Mouse (Mus musculus): ENCODE results near the gene Safb2.
A peak's percentile ranks its signal among the peaks of the same experiment; 100 is the strongest.

The Safb2 gene

GRCm38 (mm10) chr17:56609452-56610171, 25.2 kb upstream of the Safb2 start, which contains the start of gene 2410015M20Rik:
2410015M20Rik (minus strand) TSS chr17:56609771.
- peak; percentile 90 to 93 for DNase-seq

DNA sequence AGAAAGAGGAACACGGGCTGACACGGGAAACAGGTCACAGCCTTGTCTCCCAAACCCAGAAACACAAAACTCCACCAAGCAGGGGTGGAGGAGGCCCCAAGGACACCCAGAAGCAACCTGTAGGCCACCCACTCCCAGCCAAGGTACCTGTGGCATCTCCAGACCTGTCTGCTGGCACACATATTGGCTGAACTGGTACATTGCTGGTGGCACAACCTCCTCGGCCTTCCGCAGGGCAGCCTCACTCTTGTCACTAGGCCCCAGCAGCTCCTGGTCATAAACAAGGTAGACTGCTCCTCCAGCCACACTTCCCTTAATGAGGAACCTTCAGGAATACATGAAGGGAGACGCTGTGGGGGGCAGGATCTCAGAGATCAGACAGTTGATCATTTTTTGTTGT, 24.3 kb upstream of the Safb2 start:
- DNase-seq: no peak

DNA sequence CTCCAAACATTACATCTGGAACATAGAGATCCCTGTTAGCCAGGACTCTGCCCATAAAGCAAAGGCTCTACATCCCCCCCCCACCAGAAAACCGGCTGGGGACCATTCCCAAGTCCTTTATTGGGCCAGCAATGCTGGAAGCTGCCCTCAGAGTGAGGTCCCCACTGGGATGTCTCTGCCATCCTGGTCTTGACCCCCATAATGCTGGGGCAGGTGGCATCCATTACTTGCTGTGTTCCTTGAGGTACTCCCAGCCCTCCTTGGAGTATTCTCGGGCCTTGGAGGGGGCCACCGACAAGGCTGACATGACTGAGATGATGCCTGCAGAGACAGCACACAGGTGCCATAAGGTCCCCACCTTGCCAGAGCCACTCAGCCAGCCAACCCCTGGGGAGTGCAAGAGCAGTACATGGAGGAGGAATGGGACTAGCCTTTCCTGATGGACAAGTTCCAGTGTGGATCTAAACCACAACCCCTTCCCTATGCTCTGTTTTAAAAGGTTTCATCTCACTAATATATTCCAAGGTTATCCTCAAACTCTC, 23.2 kb upstream of the Safb2 start:
- DNase-seq: no peak

DNA sequence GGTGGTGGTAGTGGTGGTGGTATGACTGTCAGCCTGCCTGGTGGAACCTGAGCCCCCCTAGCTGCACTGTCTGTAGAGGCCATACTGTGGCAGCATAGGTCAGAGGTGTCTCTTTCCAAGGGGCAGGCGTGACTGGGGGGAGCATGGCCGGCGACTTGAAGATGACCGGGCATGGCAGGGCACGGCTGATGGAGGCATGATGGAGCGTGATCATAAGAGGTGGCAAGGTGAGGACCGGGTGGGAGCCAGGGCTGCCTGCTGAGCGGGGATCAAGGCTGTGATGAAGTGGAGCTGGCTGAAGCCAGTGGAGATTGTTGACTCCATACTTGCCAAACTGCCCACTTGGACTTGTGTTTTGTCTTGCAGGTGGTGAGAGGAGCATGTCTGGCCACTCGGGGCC, 21.0 kb upstream of the Safb2 start:
- DNase-seq: no peak

DNA sequence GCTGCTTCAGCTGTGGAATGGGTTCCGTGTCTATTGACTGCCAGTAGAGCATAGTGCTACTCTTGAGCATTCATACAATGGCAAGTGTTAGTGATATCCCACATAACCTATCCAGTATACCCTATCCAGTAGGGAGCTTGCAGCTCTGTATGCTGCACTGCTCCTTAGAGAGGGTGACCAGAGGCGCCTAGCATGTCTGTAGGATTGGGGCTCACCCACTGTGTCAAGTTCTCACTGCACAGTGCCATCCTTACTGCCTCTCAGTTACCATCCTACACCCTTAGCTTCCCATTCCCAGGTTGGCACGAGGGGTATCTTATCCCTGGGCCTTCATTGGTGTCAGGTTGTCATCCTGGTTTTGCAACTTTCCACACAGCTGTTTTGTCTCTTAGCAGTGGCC, 20.0 kb upstream of the Safb2 start:
- DNase-seq: no peak

- DNase-seq: no peak
Measured at GRCm38 (mm10) chr17:56604070-56604380, 19.6 kb upstream of the Safb2 start.

DNA sequence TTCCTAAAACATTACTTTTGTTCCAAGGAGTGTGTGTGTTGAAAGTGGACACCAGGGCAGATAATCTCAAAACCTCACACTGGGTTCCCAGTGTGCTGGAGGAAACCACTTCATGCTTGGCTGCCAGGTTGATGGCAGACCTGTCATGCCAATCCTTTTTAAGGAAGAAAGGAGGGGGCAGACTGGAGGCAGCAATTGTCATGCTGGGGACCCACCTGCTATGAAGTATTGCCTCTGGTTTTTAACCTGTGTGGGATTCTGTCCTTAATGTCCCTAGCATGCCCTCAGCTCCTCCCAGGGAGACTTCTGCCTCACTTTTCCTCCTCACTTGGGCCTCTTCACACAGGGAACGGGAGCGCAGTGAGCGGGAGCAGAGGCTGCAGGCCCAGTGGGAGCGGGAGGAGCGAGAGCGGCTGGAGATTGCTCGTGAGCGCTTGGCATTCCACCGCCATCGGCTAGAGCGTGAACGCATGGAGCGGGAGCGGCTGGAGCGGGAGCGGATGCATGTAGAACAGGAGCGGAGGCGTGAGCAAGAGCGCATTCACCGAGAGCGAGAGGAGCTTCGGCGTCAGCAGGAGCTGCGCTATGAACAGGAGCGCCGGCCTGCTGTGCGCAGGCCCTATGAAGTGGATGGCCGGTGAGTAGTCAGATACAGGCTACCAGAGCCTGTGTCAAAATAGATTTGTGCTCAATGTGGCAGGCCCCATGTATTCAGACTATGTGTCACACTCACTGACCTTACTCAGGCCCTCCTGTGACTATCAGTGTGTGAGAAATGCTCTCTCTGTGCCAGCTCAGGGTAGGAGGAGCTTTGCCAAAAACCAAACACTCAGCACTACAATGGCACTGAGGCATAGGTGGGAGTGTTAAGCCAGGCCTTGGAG, 19.0 kb upstream of the Safb2 start:
- no peak for DNase-seq

- DNase-seq: no peak
Measured at GRCm38 (mm10) chr17:56593527-56594271, 9.3 kb upstream of the Safb2 start.

DNA sequence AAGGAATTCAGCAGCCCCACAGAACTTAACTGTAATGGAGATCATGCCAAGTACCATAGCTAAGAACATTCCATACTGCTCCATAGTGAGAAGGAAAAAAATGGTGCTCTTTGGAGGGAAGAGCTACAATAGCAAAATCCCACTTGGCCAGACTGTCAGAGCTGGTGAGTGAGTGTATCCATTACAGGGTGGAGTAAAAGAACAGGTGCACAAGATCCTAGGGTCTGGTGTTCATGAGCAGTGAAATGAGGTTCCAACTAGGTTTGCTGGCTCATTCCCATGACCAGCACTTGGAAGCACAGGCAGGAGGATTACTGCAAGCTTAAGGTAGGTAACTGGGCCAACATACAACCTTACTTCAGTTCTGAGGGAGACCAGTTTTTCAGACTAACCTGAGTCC, 8.2 kb upstream of the Safb2 start:
- no peak for DNase-seq

DNA sequence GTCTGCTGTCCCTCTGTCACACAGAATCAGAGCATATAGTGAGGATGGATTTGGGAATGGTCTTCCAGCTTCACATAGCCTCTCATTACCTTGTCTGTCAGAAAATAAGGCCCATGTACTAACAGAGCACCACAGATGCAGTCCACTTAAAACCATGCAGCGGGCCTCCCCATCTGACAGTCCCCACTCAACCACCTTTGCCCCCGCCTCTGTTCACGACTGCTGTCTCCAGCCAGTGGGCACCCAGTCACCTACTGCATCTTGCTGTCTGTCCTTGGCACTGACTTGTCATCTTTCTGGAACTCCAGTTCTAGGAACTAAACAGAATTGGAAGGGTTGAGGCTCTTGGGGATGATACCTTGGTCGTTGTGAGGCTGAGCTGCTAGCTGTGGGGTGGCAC, 4.5 kb upstream of the Safb2 start:
- DNase-seq: no peak

DNA sequence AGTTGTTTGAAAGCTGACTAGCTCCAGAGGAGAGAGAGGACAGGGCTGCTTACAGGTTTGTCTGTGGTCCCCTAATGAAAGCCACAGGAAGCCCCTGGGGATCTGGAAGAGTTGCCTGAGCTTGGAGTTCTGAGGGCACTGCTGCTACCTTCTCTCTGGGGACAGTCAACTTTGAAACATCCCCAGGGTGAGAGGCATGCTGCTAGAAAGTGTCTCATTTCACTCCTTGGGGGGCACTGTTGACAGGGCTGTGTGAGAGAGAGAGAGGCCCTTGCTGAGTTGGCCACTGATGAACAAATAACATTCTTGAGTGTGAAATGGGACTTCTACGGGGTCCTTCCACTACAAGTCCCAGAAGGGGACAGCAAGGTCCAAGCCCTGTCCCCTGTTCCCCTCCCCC, 3.4 kb upstream of the Safb2 start:
- DNase-seq: no peak

- DNase-seq: peak; percentile 75 to 77
Measured at GRCm38 (mm10) chr17:56585171-56585821, 911 bp upstream of the Safb2 start.

DNA sequence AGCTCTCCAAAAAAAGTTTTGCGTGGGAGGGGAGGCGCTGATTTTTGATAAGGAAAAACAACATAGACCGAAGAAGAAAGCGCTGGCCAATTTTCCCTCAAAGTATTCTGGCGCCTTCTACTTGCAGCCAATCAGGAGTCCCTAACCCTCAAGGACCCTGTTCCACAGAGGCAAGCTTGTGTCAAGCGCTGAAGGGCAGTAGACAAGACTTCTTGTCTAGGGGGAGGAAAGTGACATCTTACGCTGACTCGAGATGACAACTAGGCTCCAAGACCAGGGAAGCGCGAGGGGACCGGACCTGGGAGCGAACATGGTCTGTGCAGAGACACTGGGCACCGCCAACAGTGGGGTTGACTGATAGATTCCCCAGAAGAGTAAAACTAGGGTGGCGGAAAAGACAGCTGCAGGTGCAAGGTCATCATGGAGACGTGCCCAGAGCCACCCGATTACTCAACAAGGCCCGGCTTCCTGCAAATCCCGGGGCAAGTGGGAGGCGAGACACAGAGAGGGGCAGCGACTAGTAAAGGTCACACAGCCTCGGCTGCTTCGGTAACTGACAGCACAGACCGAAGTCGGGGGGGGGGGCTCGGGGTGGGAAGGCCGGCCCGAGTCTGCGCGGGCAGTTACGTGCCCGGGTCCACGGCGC, 651 bp downstream of the Safb2 start:
- DNase-seq: no peak

GRCm38 (mm10) chr17:56583071-56583470, 1.3 kb downstream of the Safb2 start:
- DNase-seq: peak in 1 of 2 experiments; percentile 21

GRCm38 (mm10) chr17:56572939-56573338, 11.4 kb downstream of the Safb2 start:
- DNase-seq: no peak

GRCm38 (mm10) chr17:56572154-56572553, 12.2 kb downstream of the Safb2 start:
- DNase-seq: no peak

- DNase-seq: no peak
Measured at GRCm38 (mm10) chr17:56570287-56570686, 14.1 kb downstream of the Safb2 start.

- no peak for DNase-seq
Measured at GRCm38 (mm10) chr17:56567370-56567769, 17.0 kb downstream of the Safb2 start.

- no peak for DNase-seq
Measured at GRCm38 (mm10) chr17:56566918-56567317, 17.5 kb downstream of the Safb2 start.

DNA sequence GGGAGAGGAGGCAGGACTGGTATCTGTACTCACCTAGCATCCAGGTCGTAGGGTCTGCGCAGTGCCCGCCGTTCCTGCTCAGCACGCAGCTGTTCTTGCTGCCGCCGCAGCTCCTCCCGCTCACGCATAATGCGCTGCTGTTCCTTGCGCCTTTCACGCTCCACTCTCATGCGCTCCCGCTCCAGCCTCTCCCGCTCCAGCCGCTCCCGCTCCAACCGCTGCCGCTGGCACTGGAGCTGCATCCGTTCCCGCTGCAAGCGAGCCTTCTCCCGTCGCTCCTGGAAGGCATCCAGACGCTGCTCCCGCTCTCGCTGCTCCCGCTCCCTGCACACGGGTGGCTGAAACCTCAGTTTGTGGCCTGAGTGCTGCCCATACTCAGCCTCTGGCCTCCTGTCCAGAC, 18.1 kb downstream of the Safb2 start:
- DNase-seq: no peak

GRCm38 (mm10) chr17:56561866-56562265, 22.5 kb downstream of the Safb2 start:
- no peak for DNase-seq

DNA sequence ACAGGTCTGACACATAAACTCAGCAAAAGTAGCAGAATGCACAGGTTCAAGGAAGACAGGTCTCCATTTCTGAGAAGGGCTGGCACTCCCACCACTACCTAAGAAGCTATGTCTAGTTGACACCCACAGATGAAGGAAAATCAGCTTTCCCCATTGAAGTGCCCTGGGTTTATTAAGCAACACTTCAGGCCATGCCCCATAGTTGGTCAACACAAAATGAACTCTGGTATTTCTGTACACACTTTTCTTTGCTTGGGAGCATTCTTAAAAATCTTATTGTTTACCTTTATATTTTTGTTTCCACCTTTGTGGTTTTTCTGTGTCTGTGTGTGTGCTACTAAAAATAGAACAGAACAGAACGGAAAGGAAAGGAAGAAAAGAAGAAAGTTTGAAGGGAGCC, 24.3 kb downstream of the Safb2 start:
- DNase-seq: no peak
